Mouse (Mus musculus): ENCODE measurements around the gene Mapk8ip1. TPM values are rescaled to one million over a fixed set of nuclear protein-coding genes. Genes with fewer than 3 reads are reported as not detected.

The Mapk8ip1 gene
- polyA plus RNA-seq, 1 experiment = 0.03 TPM

GRCm38 (mm10) chr2:92360893-92361292, 40.2 kb downstream of the Mapk8ip1 start:
- H3K4me3 ChIP-seq (replicated peaks) = no peak overlapping the region
- TF ChIP-seq GATA1 (IDR thresholded peaks at IDR 0.05; ENCODE audit: low read length) (no peak), TAL1 (IDR thresholded peaks at IDR 0.05; ENCODE audit: low read length) (no peak)
- H3K36me3 ChIP-seq (ENCODE audit: control insufficient read depth) = peaks cover 11% of the 10 kb centered on the region
- H3K27me3 ChIP-seq (ENCODE audit: control insufficient read depth) = no peaks in the 10 kb centered on the region
- no peaks in the 10 kb centered on the region for H3K4me1 ChIP-seq (ENCODE audit: control insufficient read depth)
- no peaks in the 10 kb centered on the region for H3K9me3 ChIP-seq (ENCODE audit: control insufficient read depth, low read length)

GRCm38 (mm10) chr2:92360186-92360823, 40.8 kb downstream of the Mapk8ip1 start:
- TF ChIP-seq GATA1 (IDR thresholded peaks at IDR 0.05; ENCODE audit: low read length) (no peak), TAL1 (IDR thresholded peaks at IDR 0.05; ENCODE audit: low read length) (no peak)

GRCm38 (mm10) chr2:92359301-92359700, 41.8 kb downstream of the Mapk8ip1 start:
- no peak for TF ChIP-seq GATA1 (IDR thresholded peaks at IDR 0.05; ENCODE audit: low read length)
- no peak for TF ChIP-seq TAL1 (IDR thresholded peaks at IDR 0.05; ENCODE audit: low read length)

More at GRCm38 (mm10) chr2:92360186-92360823, 40.8 kb downstream of the Mapk8ip1 start:
- Histone ChIP-seq H3K4me3 (replicated peaks) (no peak overlapping the region), H3K4me1 (ENCODE audit: control insufficient read depth) (no peaks in the 10 kb centered on the region), H3K36me3 (ENCODE audit: control insufficient read depth) (peaks cover 7% of the 10 kb centered on the region), H3K27me3 (ENCODE audit: control insufficient read depth) (no peaks in the 10 kb centered on the region), H3K9me3 (ENCODE audit: control insufficient read depth, low read length) (no peaks in the 10 kb centered on the region)

GRCm38 (mm10) chr2:92354224-92354623, 46.8 kb downstream of the Mapk8ip1 start:
- Histone ChIP-seq H3K4me3 (replicated peaks) (no peak overlapping the region), H3K9me3 (ENCODE audit: control insufficient read depth, low read length) (no peaks in the 10 kb centered on the region), H3K27me3 (ENCODE audit: control insufficient read depth) (no peaks in the 10 kb centered on the region), H3K36me3 (ENCODE audit: control insufficient read depth) (peaks cover 4% of the 10 kb centered on the region), H3K4me1 (ENCODE audit: control insufficient read depth) (no peaks in the 10 kb centered on the region)
- TF ChIP-seq TAL1 (IDR thresholded peaks at IDR 0.05; ENCODE audit: low read length) (no peak), GATA1 (IDR thresholded peaks at IDR 0.05; ENCODE audit: low read length) (no peak)

More at GRCm38 (mm10) chr2:92359301-92359700, 41.8 kb downstream of the Mapk8ip1 start:
- no peaks in the 10 kb centered on the region for H3K9me3 ChIP-seq (ENCODE audit: control insufficient read depth, low read length)
- H3K27me3 ChIP-seq (ENCODE audit: control insufficient read depth) = no peaks in the 10 kb centered on the region
- no peaks in the 10 kb centered on the region for H3K4me1 ChIP-seq (ENCODE audit: control insufficient read depth)
- H3K36me3 ChIP-seq (ENCODE audit: control insufficient read depth) = peaks cover 6% of the 10 kb centered on the region
- no peak overlapping the region for H3K4me3 ChIP-seq (replicated peaks)

- Histone ChIP-seq H3K27me3 (ENCODE audit: control insufficient read depth) (no peaks in the 10 kb centered on the region), H3K4me1 (ENCODE audit: control insufficient read depth) (no peaks in the 10 kb centered on the region), H3K4me3 (replicated peaks) (no peak overlapping the region), H3K9me3 (ENCODE audit: control insufficient read depth, low read length) (no peaks in the 10 kb centered on the region), H3K36me3 (ENCODE audit: control insufficient read depth) (peaks cover 2% of the 10 kb centered on the region)
- no peak for TF ChIP-seq TAL1 (IDR thresholded peaks at IDR 0.05; ENCODE audit: low read length)
- no peak for TF ChIP-seq GATA1 (IDR thresholded peaks at IDR 0.05; ENCODE audit: low read length)
Observed at GRCm38 (mm10) chr2:92353402-92353801, 47.7 kb downstream of the Mapk8ip1 start.

GRCm38 (mm10) chr2:92350686-92351085, 50.4 kb downstream of the Mapk8ip1 start:
- H3K9me3 ChIP-seq (ENCODE audit: control insufficient read depth, low read length) = no peaks in the 10 kb centered on the region
- H3K27me3 ChIP-seq (ENCODE audit: control insufficient read depth) = no peaks in the 10 kb centered on the region
- H3K4me3 ChIP-seq (replicated peaks) = no peak overlapping the region
- no peaks in the 10 kb centered on the region; the same call in 1 of the 2 replicates for H3K36me3 ChIP-seq (ENCODE audit: control insufficient read depth)
- TF ChIP-seq TAL1 (IDR thresholded peaks at IDR 0.05; ENCODE audit: low read length) = no peak
- no peak for TF ChIP-seq GATA1 (IDR thresholded peaks at IDR 0.05; ENCODE audit: low read length)
- H3K4me1 ChIP-seq (ENCODE audit: control insufficient read depth) = no peaks in the 10 kb centered on the region

- no peak for TF ChIP-seq GATA1 (IDR thresholded peaks at IDR 0.05; ENCODE audit: low read length)
- Histone ChIP-seq H3K36me3 (ENCODE audit: control insufficient read depth) (no peaks in the 10 kb centered on the region; the same call in 1 of the 2 replicates), H3K4me1 (ENCODE audit: control insufficient read depth) (no peaks in the 10 kb centered on the region), H3K27me3 (ENCODE audit: control insufficient read depth) (no peaks in the 10 kb centered on the region), H3K9me3 (ENCODE audit: control insufficient read depth, low read length) (no peaks in the 10 kb centered on the region), H3K4me3 (replicated peaks) (no peak overlapping the region)
Observed at GRCm38 (mm10) chr2:92349589-92350425, 51.3 kb downstream of the Mapk8ip1 start.

- no peak overlapping the region for H3K4me3 ChIP-seq (replicated peaks)
- no peaks in the 10 kb centered on the region; the same call in 1 of the 2 replicates for H3K36me3 ChIP-seq (ENCODE audit: control insufficient read depth)
- no peaks in the 10 kb centered on the region for H3K27me3 ChIP-seq (ENCODE audit: control insufficient read depth)
- no peaks in the 10 kb centered on the region for H3K9me3 ChIP-seq (ENCODE audit: control insufficient read depth, low read length)
- no peaks in the 10 kb centered on the region for H3K4me1 ChIP-seq (ENCODE audit: control insufficient read depth)
- TF ChIP-seq GATA1 (IDR thresholded peaks at IDR 0.05; ENCODE audit: low read length) (no peak), TAL1 (IDR thresholded peaks at IDR 0.05; ENCODE audit: low read length) (no peak)
Observed at GRCm38 (mm10) chr2:92347191-92347590, 53.9 kb downstream of the Mapk8ip1 start.

GRCm38 (mm10) chr2:92342418-92342817, 58.6 kb downstream of the Mapk8ip1 start:
- no peaks in the 10 kb centered on the region for H3K9me3 ChIP-seq (ENCODE audit: control insufficient read depth, low read length)
- H3K36me3 ChIP-seq (ENCODE audit: control insufficient read depth) = no peaks in the 10 kb centered on the region
- H3K4me3 ChIP-seq (replicated peaks) = no peak overlapping the region
- H3K27me3 ChIP-seq (ENCODE audit: control insufficient read depth) = no peaks in the 10 kb centered on the region
- TF ChIP-seq TAL1 (IDR thresholded peaks at IDR 0.05; ENCODE audit: low read length) (no peak), GATA1 (IDR thresholded peaks at IDR 0.05; ENCODE audit: low read length) (no peak)
- no peaks in the 10 kb centered on the region for H3K4me1 ChIP-seq (ENCODE audit: control insufficient read depth)

Other genes with a start within 250 kb of the Mapk8ip1 start
- gene Pex16, start 26.6 kb downstream of the Mapk8ip1 start, polyA plus RNA-seq (2012) = 2.6 and 3.5 TPM in 2 replicates
- gene Large2, start 26.4 kb downstream of the Mapk8ip1 start, polyA plus RNA-seq (2012) = 0.03 TPM in 1 of 2 replicates, not detected in the other
- 0.23 and 0.41 TPM in 2 replicates for gene 1700029I15Rik, start 18.7 kb downstream of the Mapk8ip1 start, polyA plus RNA-seq (2012)
- gene Cry2, start 32.8 kb upstream of the Mapk8ip1 start, polyA plus RNA-seq (2012) = 0.36 and 0.45 TPM in 2 replicates
- gene Slc35c1, start 59.3 kb upstream of the Mapk8ip1 start, polyA plus RNA-seq (2012) = 0.35 and 0.38 TPM in 2 replicates
- gene Chst1, start 198.4 kb upstream of the Mapk8ip1 start, polyA plus RNA-seq (2012) = 0.01 TPM in 1 of 2 replicates, not detected in the other